Comparison of ENCODE assay signal across 8 mouse cellular contexts in the genomic region with DNA sequence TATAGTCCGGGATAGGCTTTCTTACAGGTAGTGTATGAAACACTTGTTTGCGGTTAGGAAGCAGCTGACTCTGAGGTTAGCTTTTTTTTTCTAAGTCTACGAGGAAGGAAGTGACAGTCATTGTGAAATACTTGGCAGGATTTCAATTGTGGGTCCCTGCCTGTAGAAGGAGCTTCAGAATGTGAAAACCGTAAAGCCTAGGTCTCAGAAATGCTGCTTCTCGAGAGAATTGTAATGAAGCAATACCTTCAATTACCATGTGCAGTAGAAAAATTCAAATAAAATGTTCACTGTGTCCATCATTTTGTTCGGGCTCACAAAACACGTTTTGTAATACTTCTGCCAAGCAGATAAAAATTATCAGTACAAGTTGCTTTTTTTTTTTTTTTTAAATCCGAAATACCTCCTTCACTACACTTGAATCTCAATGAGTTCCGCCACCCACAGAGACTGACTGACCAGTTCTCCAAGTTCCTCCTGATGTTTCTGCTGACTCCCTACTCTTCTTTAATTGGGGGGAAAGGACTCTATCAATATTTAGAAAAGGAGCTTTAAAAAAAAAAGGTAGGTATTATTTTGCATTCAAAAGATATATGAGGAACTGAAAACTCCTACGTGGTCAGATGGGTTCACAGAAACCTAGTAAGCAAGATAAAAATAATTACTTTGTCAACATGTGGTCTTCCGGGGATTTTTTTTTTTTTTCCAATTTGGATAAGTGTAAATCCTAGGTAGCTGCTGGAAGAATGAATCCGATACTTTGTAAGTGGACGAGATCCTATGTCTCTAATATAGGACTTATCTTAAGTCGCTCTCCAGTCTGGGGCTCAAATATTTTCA. TPM values are rescaled to one million over a fixed set of nuclear protein-coding genes. Genes with fewer than 3 reads are reported as not detected.
DNase-seq lines count a peak whose midpoint lies in the region; ATAC-seq and TF ChIP-seq lines count a peak whose summit lies in the region.

No protein-coding gene starts in this region.

- peak in 1 of 2 experiments; percentile 24 for DNase-seq in cerebellum, adult 2 months
- no peak for DNase-seq in cerebellum, adult 9-11 months
- peak; percentile 57 to 84 for DNase-seq in CD8-positive naive resting alpha-beta T cell, adult 2 months (ENCODE audit: low read depth in 2 of 2, low spot score in 2 of 2)
- peak; percentile 48 for DNase-seq in hindbrain, postnatal 0 days (ENCODE audit: low spot score)
- DNase-seq in lung, postnatal 0 days (ENCODE audit: low spot score), result peak; percentile 96
- peak; percentile 85 to 88 for DNase-seq in spleen, postnatal 36 days (ENCODE audit: low spot score in 2 of 2)
- no peak for DNase-seq in gastrocnemius, postnatal 10 days

- peak overlapping the region; percentile 63 for H3K4me2 ChIP-seq in hindbrain, postnatal 0 days (ENCODE audit: low read depth, low read length)
- peak overlapping the region; percentile 68 for H3K4me2 ChIP-seq in lung, postnatal 0 days (replicated peaks; ENCODE audit: low read depth, low read length)

- peaks cover 2% of the 10 kb centered on the region; the same call in 1 of the 2 replicates for H3K4me1 ChIP-seq in cerebellum, adult 2 months (ENCODE audit: control insufficient read depth, insufficient read depth, low read length)
- H3K4me1 ChIP-seq in embryonic fibroblast, embryonic 13.5 days (ENCODE audit: control insufficient read depth, insufficient read depth, low read length), result no peaks in the 10 kb centered on the region
- peaks cover 20% of the 10 kb centered on the region for H3K4me1 ChIP-seq in hindbrain, postnatal 0 days (ENCODE audit: insufficient read depth, low read length)
- no peaks in the 10 kb centered on the region; the same call in 1 of the 2 replicates for H3K4me1 ChIP-seq in lung, postnatal 0 days (ENCODE audit: insufficient read depth, low read depth, low read length)

- ATAC-seq in hindbrain, postnatal 0 days, result no peak
- peak; percentile 40 for ATAC-seq in lung, postnatal 0 days

- TF ChIP-seq EP300 in lung, postnatal 0 days (IDR thresholded peaks at IDR 0.05), result peak; percentile 93

- H3K9me3 ChIP-seq in hindbrain, postnatal 0 days (ENCODE audit: low read length), result no peaks in the 10 kb centered on the region
- H3K9me3 ChIP-seq in lung, postnatal 0 days (ENCODE audit: low read length), result no peaks in the 10 kb centered on the region

- peak overlapping the region; percentile 84; the same call in 1 of the 2 replicates for H3K27ac ChIP-seq in cerebellum, adult 2 months (ENCODE audit: insufficient read depth, low read length)
- H3K27ac ChIP-seq in embryonic fibroblast, embryonic 13.5 days (ENCODE audit: insufficient read depth, low read length), result peak overlapping the region; percentile 86
- peak overlapping the region; percentile 91 for H3K27ac ChIP-seq in hindbrain, postnatal 0 days
- peak overlapping the region; percentile 94 for H3K27ac ChIP-seq in lung, postnatal 0 days (ENCODE audit: low read length)

- no peaks in the 10 kb centered on the region; the same call in 1 of the 2 replicates for H3K27me3 ChIP-seq in cerebellum, adult 2 months (ENCODE audit: control insufficient read depth, insufficient read depth, low read length)
- no peaks in the 10 kb centered on the region for H3K27me3 ChIP-seq in hindbrain, postnatal 0 days (ENCODE audit: insufficient read depth, low read length)
- H3K27me3 ChIP-seq in lung, postnatal 0 days (replicated peaks; ENCODE audit: insufficient read depth, low read length), result no peaks in the 10 kb centered on the region

- TF ChIP-seq CTCF in cerebellum, adult 2 months (IDR thresholded peaks at IDR 0.05; ENCODE audit: borderline replicate concordance, insufficient read depth, low read depth, low read length), result no peak
- TF ChIP-seq CTCF in embryonic fibroblast, embryonic 13.5 days (IDR thresholded peaks at IDR 0.05; ENCODE audit: borderline replicate concordance, insufficient read depth, low read length), result no peak
- TF ChIP-seq CTCF in hindbrain, postnatal 0 days (IDR thresholded peaks at IDR 0.05; ENCODE audit: low read depth), result no peak
- TF ChIP-seq CTCF in lung, postnatal 0 days (IDR thresholded peaks at IDR 0.05), result no peak

- peak overlapping the region; percentile 97 for H3K4me3 ChIP-seq in cerebellum, adult 2 months (replicated peaks; ENCODE audit: insufficient read depth, low read depth, low read length)
- H3K4me3 ChIP-seq in embryonic fibroblast, embryonic 13.5 days (ENCODE audit: insufficient read depth, low read length), result peak overlapping the region; percentile 45; the same call in 1 of the 2 replicates
- peak overlapping the region; percentile 61 for H3K4me3 ChIP-seq in hindbrain, postnatal 0 days (ENCODE audit: low read length)
- peak overlapping the region; percentile 77 for H3K4me3 ChIP-seq in lung, postnatal 0 days (ENCODE audit: low read depth, low read length)

- H3K36me3 ChIP-seq in hindbrain, postnatal 0 days (ENCODE audit: insufficient read depth, low read length), result peaks cover 8% of the 10 kb centered on the region; the same call in 1 of the 2 replicates
- 0 out of 2 replicates have a peak, but pooled peaks cover 5% of the 10 kb centered on the region for H3K36me3 ChIP-seq in lung, postnatal 0 days (ENCODE audit: insufficient read depth, low read length)

- WGBS in cerebellum, adult 2 months, result 54% methylated on average over 14 of the region's 14 CpGs
- 45% methylated on average over 14 of the region's 14 CpGs for WGBS in hindbrain, postnatal 0 days
- 13% methylated on average over 14 of the region's 14 CpGs for WGBS in lung, postnatal 0 days

- TF ChIP-seq POLR2A in cerebellum, adult 2 months (IDR thresholded peaks at IDR 0.05; ENCODE audit: borderline replicate concordance, insufficient read depth, low read length), result no peak
- no peak for TF ChIP-seq POLR2A in embryonic fibroblast, embryonic 13.5 days (IDR thresholded peaks at IDR 0.05; ENCODE audit: low read depth, low read length)

- H3K9ac ChIP-seq in hindbrain, postnatal 0 days (replicated peaks; ENCODE audit: low read length), result peak overlapping the region; percentile 85
- H3K9ac ChIP-seq in lung, postnatal 0 days (replicated peaks; ENCODE audit: low read depth), result peak overlapping the region; percentile 34; the same call in 1 of the 2 replicates

RNA-seq across cellular contexts. Expression of gene Atp6v0a1, which starts 0.8 kb away (rescaled TPM):
- 294 and 298 TPM in 2 replicates for polyA plus RNA-seq in cerebellum, adult 2 months (2012; rRNA removed)
- 43.7 and 50.7 TPM in 2 replicates for polyA plus RNA-seq in embryonic fibroblast, embryonic 13.5 days (2011; ENCODE audit: insufficient read length, low read depth, missing spikeins)
- 213 and 222 TPM in 2 replicates for total RNA-seq in hindbrain, postnatal 0 days (2014; rRNA removed)
- polyA plus RNA-seq in hindbrain, postnatal 0 days (2015; fragmentation: Nextera tagmentation; extraction: Ambion mirVana), result 162 and 181 TPM in 2 replicates
- 51.3 and 57.2 TPM in 2 replicates for polyA plus RNA-seq in lung, postnatal 0 days (2015; fragmentation: Nextera tagmentation; extraction: Ambion mirVana)
- total RNA-seq in gastrocnemius, postnatal 10 days (2021), result 10 to 100 TPM; 52.9 to 59.9 TPM

RNA-seq across cellular contexts. Expression of gene Cavin1, which starts 37.7 kb away (rescaled TPM):
- polyA plus RNA-seq in cerebellum, adult 2 months (2012; rRNA removed), result 14.9 and 15.6 TPM in 2 replicates
- polyA plus RNA-seq in embryonic fibroblast, embryonic 13.5 days (2011; ENCODE audit: insufficient read length, low read depth, missing spikeins), result 387 and 486 TPM in 2 replicates
- 19.7 and 26.3 TPM in 2 replicates for total RNA-seq in hindbrain, postnatal 0 days (2014; rRNA removed)
- polyA plus RNA-seq in hindbrain, postnatal 0 days (2015; fragmentation: Nextera tagmentation; extraction: Ambion mirVana), result 48.6 and 50.2 TPM in 2 replicates
- polyA plus RNA-seq in lung, postnatal 0 days (2015; fragmentation: Nextera tagmentation; extraction: Ambion mirVana), result 692 and 736 TPM in 2 replicates
- 100 to 1,000 TPM; 279 to 309 TPM for total RNA-seq in gastrocnemius, postnatal 10 days (2021)

Comparison
In these comparisons a context has a peak if more than half of its experiments do, and no peak if none do; other contexts are left out.
1. DNase-seq: peak in CD8-positive naive resting alpha-beta T cell, adult 2 months (2 of 2), hindbrain, postnatal 0 days (single experiment), lung, postnatal 0 days (single experiment) and spleen, postnatal 36 days (2 of 2); none in cerebellum, adult 9-11 months (single experiment) and gastrocnemius, postnatal 10 days (single experiment).
2. H3K4me3 ChIP-seq: peak in every context shown above with its lines; median percentile 97 in cerebellum, adult 2 months; 77 in lung, postnatal 0 days; 61 in hindbrain, postnatal 0 days; 45 in embryonic fibroblast, embryonic 13.5 days.
3. Peak in every context shown above with its lines, with median percentiles within 50 percentile points of each other: H3K27ac ChIP-seq.